Mouse (Mus musculus) gastrocnemius, adult 18-20 months (tissue): ENCODE results near the gene Gm48552. TPM values are rescaled to one million over a fixed set of nuclear protein-coding genes. Genes with fewer than 3 reads are reported as not detected.
A peak's percentile ranks its signal among the peaks of the same experiment; 100 is the strongest.

Experiments
- DNase-seq: peaks from one replicate; pipeline ENCODE4 v3.0.0; 2021; ENCODE audit warnings: low spot score
- total RNA-seq, 2 experiments: library from RNA; stranded (reverse); gene quantifications; 2 replicates each; pipeline ENCODE4 v1.2.3; 2021

Gene Gm48552
- total RNA-seq, 2 experiments from 2014 or later = 0.34 TPM; not detected in 1

GRCm38 (mm10) chr10:81360721-81361120, 28.1 kb upstream of the Gm48552 start:
- no peak for DNase-seq

DNA sequence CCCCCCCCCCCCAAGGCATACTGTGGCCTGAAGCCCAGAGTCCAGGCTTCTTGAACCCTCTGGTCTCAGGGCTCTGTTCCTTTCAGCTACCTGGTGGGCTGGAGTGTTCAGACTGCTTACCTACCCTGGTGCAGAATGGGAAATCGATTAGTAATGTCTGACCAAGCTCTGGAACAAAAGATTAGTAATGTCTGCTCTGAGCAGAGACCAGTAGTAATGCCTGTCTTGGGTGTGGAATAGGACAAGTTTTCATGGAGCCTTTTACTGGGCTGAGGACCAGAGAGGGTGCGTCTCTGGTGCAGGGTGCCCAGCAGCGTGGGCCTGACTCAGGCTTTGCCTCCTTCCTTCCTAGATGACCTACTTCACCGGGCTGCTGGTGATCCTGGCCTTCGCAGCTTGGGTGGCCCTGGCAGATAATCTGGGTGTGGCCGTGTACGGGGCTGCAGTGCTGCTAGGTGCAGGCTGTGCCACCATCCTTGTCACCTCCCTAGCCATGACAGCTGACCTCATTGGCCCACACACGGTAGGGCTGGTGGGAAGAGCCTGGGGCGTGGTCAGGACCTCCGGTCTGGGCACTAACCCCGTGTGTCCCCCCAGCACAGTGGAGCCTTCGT, 26.4 kb upstream of the Gm48552 start:
- DNase-seq = no peak

GRCm38 (mm10) chr10:81363436-81364346, 25.1 kb upstream of the Gm48552 start:
- no peak for DNase-seq

- no peak for DNase-seq
These were observed 24.1 kb upstream of the Gm48552 start for GRCm38 (mm10) chr10:81364666-81365065.

GRCm38 (mm10) chr10:81365073-81365472, 23.7 kb upstream of the Gm48552 start:
- no peak for DNase-seq

- no peak for DNase-seq
These were observed 22.9 kb upstream of the Gm48552 start, which contains the start of gene 4930404N11Rik for GRCm38 (mm10) chr10:81365672-81366476. TSS of gene 4930404N11Rik (minus strand) at chr10:81365816.

DNA sequence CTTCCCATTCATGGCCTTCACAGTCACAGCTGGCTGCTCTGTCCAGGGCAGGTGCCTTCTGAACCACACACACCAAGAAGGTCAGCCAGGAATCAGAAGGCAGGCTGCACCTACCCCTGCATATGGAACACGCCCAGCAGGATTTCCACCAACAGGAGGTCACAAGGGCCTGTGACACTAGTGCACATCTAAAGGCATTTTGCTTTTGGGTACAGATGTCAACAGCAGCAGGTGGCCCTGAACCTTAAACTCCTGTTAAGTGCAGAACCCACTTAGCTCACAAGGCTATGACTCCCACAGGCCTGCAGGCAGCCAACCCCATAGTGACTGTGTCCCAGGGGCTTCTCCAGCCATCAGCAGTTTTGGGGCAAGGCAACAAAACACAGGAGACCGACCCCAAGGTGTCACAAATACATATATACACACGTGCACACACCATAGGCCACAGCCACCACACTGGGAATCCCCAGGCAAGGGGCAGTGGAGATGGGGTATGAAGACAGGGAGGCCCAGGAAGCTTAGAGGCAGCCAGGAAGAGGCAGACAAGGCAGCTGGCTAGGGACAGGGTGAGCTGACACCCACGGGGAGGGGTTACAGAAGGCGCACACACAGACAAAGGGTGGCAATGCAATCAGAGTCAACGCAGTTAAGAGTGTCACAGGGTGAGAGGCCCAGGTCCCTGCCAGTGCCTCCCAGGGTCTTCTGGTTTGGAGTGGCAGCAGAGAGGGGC, 22.2 kb upstream of the Gm48552 start:
- no peak for DNase-seq

DNA sequence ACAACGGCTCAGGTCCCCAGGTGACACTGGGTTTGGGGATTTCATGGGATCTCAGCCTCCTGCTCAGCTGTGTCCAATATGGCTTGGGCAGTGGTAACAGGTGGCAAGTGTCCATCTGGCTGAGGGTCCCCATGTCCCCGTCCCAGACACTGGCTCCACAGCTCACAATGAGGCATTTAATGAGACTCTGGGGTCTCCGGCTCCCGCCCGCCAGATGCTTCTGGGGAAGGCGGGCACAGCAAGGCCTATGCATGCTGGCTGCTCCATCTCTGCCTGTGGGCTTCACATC, 21.7 kb upstream of the Gm48552 start:
- no peak for DNase-seq

DNA sequence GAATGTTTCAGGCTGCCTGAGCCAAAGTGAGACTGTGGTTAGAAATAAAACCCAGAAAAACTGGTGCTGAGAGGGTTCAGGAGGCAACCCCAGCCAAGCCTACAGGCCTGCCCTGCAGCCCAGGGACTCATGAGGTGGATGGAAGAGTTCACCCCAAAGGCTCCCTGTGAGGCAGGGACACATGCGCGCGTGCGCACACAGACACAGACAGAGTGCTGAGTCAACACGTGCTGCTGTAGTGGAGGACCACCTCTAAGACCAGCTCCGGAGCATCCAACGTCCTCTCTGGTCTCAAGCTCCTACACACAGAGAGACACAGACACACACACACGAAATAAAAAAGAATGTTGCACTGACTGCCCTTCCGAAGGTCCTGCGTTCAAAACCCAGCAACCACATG, 13.5 kb upstream of the Gm48552 start:
- DNase-seq = no peak

- no peak for DNase-seq
These were observed 12.0 kb upstream of the Gm48552 start for GRCm38 (mm10) chr10:81376561-81377361.

- DNase-seq = no peak
These were observed 11.5 kb upstream of the Gm48552 start for GRCm38 (mm10) chr10:81377362-81377664.

GRCm38 (mm10) chr10:81377793-81378552, 10.8 kb upstream of the Gm48552 start, which contains the start of gene Fzr1:
TSS of gene Fzr1 (minus strand) at chr10:81378516.
- DNase-seq = no peak

GRCm38 (mm10) chr10:81378553-81379182, 10.1 kb upstream of the Gm48552 start:
- peak; percentile 100 for DNase-seq

DNA sequence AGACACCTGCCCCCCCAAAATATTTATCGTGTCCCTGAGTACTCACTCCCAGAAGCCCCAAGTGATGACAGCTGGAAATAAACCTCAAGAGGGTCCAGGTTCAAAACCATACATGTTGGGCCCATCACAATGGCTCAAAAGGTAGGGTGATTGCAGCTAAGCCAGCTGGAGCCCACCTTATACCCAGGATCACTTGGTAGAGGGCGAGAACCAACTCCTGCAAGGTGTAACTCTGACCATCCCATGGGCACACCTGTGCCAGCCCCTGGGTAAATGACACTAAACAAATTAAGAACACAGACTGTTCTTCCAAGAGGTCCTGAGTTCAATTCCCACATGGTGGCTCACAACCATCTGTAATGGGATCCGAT, 9.6 kb upstream of the Gm48552 start:
- DNase-seq = no peak

GRCm38 (mm10) chr10:81379809-81380378, 8.9 kb upstream of the Gm48552 start:
- DNase-seq = no peak

GRCm38 (mm10) chr10:81382039-81382438, 6.8 kb upstream of the Gm48552 start:
- no peak for DNase-seq

DNA sequence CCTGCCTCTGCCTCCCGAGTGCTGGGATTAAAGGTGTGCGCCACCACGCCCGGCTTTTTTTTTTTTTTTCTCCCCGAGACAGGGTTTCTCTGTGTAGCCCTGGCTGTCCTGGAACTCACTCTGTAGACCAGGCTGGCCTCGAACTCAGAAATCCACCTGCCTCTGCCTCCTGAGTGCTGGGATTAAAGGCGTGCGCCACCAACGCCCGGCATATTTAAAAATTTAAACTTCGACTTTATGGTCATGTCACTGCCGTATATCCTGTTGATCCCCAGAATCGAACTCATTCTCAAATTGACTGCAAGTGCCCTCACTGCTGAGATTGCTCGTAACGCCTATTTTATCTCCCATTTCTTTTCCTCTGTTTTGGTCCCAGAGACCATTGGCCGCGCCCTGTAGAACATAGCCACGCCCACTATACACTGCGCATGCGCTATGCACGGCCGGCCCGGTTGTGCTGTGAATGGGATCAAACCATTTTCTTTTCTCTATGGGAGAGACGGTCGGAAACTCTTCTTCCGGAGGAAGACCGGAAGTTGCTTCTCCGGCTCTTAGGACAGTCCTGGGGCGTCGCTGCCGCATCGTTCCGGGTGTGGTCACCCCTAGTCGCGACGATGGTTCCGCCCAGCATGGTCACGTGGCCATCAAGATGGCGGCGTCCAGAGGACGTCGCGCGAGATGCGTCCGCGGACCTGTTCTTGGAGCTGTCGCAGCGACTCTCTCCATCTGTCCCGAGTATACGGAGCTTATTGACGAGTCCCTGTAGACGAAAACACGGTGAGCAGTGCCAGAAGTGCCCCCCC, 4.8 kb upstream of the Gm48552 start, which contains the start of the genes Dohh and Gm48551:
Dohh (plus strand) TSS at position 627 of the 803 bp plus-strand sequence.
Gm48551 (plus strand) TSS at position 665 of the 803 bp plus-strand sequence.
- DNase-seq = peak; percentile 99

DNA sequence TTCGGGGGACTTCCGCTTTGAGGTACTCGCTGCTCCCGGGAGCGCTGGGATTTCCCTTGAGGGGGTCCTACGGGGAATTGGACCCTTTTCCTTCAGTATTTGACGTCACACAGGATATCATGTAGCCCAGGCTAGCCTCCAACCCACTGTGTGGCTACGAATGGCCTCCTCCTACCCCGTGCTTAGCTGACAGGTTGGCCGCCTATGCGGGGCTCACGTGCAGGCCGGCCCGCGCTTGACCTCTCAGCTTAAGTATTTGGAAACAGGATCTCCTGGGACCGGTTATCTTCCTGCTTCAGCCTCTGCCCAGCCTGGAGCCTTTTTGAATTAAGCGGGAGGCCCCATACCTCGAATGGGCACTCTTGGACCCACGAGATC, 4.2 kb upstream of the Gm48552 start:
- DNase-seq = no peak
